Mouse (Mus musculus) layer of hippocampus, postnatal 25 days (tissue): Measurements from ENCODE around the gene Mkks. TPM values are rescaled to one million over a fixed set of nuclear protein-coding genes. Genes with fewer than 3 reads are reported as not detected.
A peak's percentile ranks its signal among the peaks of the same experiment; 100 is the strongest.
"Not testable (repeated sequence)": the region's sequence is repeated elsewhere in the genome, so short reads cannot be mapped to it uniquely, and the experiment has no call there.

Experiments used
- DNase-seq, 2 experiments: peaks; one replicate each; pipeline ENCODE4 v3.0.0; 2022; ENCODE audit warnings: mixed read lengths in 2 of 2, low spot score in 1 of 2; ENCODE audit errors: extremely low spot score in 1 of 2
- total RNA-seq, 2 experiments: library from RNA; stranded (reverse); gene quantifications; 2 replicates each; pipeline ENCODE4 v1.2.3; 2021

Gene Mkks
- total RNA-seq = 10 to 100 TPM; 21.1 to 30.6 TPM

DNA sequence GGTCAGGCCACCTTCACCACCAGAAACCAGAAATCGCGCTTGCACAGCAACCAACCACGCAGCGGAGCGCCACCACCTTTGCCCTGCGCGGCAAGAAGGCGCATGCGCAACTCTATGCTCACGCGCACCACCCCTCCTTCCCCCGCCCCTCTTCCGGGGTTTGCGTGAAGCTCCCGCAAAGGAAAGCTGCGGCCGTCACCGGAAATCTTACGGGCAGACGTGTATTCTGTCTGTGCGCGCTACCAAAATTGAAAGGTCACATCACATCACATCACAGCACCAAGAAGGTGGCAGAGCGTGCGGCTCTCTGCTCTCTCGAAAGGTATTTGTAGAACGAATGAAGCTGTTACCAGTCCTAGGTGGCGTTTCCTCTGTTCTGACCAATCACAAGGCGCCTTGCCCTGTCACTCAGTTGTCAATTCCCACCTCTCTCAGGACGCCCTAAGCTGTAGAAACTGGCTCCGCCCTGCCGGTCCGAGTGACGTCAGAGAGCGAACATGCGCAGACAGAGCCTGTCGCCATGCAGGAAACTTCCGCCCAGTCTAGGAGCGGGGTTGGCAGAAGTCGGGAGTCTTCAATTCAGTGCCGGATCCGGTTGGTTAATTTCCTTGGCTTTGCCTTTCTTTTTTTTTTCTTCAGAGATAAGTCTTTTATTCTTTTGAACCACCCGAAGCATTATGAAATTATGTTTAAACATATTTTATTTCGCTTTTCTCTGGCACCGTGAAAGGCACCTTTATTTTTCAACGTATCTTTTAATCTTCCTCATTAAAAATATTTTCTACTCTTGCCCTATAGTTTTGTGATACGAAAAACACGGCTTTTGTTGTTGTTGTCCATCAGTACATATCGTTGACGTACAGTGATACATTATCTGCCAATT lies at the start of gene Mkks, which contains the start of the genes Slx4ip and AL731706.1:
TSS of gene Mkks (minus strand) at position 322 of the 883 bp plus-strand sequence.
TSS of gene Slx4ip (plus strand) at position 151 of the 883 bp plus-strand sequence.
TSS of gene AL731706.1 (minus strand) at position 322 of the 883 bp plus-strand sequence.
- peak; percentile 92 for DNase-seq

GRCm38 (mm10) chr2:136938249-136938648 lies 47.1 kb upstream of the Mkks start:
- no peak for DNase-seq

- no peak for DNase-seq
Observed at GRCm38 (mm10) chr2:136936391-136937288, 45.5 kb upstream of the Mkks start.

DNA sequence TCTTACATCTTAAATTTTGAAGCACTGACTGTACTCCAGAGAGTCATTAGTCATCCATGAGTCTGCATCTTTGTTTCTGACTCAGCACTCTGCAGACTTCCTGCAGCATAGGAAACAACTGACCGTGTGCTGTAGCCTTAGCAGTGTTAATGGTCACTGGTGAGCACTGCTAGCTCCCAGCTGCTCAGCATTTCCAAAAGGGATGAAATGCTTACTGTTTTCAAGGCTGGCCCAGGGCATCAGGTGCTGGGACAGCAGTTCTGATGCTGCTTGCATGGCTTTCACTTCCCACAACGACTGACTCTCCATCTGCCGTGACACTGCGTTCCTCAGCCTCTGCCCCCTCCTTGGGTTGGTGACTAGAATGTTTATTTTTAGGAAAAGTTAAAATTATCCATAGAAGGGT lies 29.8 kb upstream of the Mkks start:
- no peak for DNase-seq

DNA sequence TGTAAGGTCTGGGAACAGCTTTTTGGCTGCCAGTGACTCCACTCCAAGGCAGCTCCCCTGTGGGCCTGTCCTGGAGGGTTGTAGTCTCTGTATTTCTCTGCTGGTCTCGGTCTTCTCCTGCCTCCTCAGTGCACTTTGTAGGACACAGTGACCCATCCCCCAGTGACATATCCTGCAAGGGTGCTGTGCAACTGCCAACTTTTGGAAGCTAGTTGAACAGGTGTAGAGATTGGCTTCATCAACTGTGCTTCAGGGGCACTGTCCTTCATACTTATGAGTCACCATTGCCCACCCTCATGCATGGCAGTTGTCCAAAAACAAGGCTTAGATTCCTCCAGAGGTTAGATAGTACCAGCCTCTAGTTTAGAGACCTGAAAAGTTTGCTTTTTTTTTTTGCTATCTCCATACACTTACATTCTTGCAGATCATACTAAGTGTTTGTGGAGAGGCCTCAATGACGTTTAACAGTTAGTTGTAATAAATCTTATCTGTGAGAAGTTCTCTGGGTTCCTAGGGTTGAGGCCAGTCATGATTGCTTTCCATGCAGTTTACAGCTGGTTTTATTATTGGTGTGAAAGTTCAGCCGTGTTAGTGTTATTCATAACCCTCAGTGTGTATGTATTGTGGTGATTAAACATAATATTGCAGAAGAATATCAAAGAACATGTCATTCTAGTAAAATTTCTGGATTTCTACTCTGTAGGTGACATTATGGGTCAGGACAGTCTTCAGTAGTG lies 29.2 kb upstream of the Mkks start:
- DNase-seq = no peak

- no peak for DNase-seq
Observed at GRCm38 (mm10) chr2:136919433-136919832, 28.2 kb upstream of the Mkks start.

- DNase-seq = no peak
Observed at GRCm38 (mm10) chr2:136914334-136914902, 23.2 kb upstream of the Mkks start.

GRCm38 (mm10) chr2:136913021-136913420 lies 21.8 kb upstream of the Mkks start:
- no peak for DNase-seq

GRCm38 (mm10) chr2:136911958-136912411 lies 20.8 kb upstream of the Mkks start:
- DNase-seq = no peak

GRCm38 (mm10) chr2:136909298-136909697 lies 18.1 kb upstream of the Mkks start:
- no peak for DNase-seq

GRCm38 (mm10) chr2:136908596-136908995 lies 17.4 kb upstream of the Mkks start:
- no peak for DNase-seq

- DNase-seq = no peak
Observed at GRCm38 (mm10) chr2:136896131-136896530, 4.9 kb upstream of the Mkks start.

DNA sequence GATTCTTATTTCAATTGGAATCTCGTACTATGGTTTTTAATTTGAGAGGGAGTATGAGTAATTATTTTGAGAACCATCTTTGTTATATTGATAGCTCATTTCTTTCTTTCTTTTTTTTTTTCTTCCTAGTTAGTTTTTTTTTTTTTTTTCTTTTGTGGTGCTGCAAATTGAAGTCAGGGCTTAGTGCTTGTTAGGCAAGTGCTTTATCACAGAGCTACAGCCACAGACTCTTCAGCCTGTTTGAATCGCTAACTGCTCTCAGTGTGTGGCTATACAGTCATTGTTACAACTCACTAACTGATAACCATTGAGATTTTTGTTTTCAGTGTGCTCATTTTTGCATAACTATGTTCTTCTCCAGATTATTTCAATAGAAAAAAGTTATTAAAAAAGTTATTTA lies 3.3 kb upstream of the Mkks start:
- no peak for DNase-seq

DNA sequence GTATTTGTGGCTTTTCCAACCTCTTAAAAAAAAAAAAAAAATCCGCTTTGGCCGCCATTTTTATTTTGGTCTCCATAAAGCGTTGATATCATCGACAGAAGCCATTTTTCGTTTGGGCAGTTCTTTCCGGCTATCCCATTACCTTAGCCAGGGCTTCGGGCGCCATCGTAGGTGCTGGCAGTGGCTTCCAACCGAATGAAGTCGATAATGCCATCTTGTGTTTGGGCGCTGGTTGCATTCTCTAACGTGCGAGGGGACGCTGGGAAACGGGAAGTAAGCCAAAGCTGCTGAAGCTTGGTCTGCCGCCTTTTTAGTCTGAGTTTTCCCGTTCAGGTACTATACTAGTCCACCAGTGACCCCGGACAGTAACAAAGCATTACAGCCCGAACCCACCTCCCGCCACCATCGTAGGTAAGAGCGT lies 772 bp upstream of the Mkks start:
- peak; percentile 79 to 87 for DNase-seq

- DNase-seq = not testable (repeated sequence)
Observed at GRCm38 (mm10) chr2:136890716-136891067, 497 bp downstream of the Mkks start.

- peak in 1 of 2 experiments; percentile 63 for DNase-seq
Observed at GRCm38 (mm10) chr2:136886846-136887245, 4.3 kb downstream of the Mkks start.

- DNase-seq = no peak
Observed at GRCm38 (mm10) chr2:136885579-136885978, 5.6 kb downstream of the Mkks start, which contains the start of gene AL731706.2. AL731706.2 (minus strand) TSS chr2:136885679.

DNA sequence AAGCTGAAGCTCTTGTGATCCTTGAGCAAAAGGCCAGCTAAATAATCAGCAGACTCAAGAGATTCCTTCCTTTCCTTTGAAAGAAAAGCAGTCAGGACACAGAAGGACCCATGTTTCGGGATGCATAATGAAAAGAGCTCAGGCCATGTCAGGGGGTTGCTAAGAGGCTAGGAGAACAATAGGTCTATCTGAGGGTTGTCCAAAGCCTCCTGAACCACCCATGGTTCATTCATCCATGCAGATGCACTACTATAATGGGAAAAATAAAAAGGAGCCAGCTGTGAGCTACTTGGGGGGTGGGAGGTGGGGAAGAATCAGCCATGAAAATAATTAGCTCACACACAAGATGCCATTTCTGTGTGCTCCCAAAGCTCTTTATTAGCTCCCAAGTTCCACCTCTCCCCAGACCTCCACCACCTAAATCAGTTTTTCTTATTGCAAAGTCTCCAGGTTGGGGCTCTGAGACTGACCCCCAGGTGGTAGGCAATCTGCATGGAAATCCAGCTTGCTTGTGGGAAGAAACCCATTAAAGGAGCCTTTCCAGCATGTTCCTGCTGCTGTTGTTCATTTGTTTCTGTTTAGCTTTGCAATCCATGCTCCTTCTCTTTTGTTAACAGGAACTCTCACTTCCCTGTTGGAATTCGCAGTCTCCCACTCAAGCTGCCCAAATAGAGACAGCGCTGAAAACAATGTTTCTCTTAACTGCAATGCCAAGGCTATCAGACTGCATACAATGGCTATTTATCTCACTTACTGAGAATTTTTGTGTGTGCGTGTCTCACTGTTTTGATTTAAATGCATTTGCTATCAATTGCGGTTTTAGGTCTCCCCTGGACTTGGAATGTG lies 36.4 kb downstream of the Mkks start:
- no peak for DNase-seq

DNA sequence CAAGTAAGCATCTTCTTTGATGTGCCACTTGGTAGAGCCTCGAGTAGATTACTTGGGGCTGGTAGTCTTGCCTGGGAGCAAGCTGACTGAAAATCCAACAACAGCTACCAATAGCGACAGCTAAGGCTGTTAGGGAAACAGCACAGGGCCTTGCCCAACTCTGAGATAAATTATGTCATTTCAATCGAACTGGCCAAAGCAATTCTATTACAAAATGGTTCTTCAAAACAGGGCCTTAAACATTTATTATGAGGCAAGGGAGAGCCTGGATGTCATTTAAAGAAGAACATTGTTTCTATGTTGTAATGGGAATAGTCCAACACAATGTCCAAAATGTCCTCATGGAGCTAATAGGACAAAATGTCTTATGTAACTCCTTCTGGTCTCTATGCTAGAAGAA lies 40.8 kb downstream of the Mkks start:
- no peak for DNase-seq
